Mouse (Mus musculus) midbrain, embryonic 15.5 days (tissue): ENCODE results near the gene Pa2g4. TPM values are rescaled to one million over a fixed set of nuclear protein-coding genes. Genes with fewer than 3 reads are reported as not detected.

Source experiments
- ATAC-seq: fragments of 200-750 bp; cut with Nextera tagmentation; replicated peaks from 2 replicates; pipeline ENCODE4 v1.8.0; 2017; ENCODE audit warnings: moderate TSS enrichment
- H3K27ac ChIP-seq: fragments of 300-500 bp; sonication (generic); 2 replicates; pipeline ENCODE4 v1.5.1; 2015; ENCODE audit warnings: mild to moderate bottlenecking, inconsistent platforms
- H3K27me3 ChIP-seq: fragments of 300-500 bp; sonication (generic); replicated peaks from 2 replicates; pipeline ENCODE4 v1.6.1; 2015; ENCODE audit warnings: inconsistent platforms
- H3K36me3 ChIP-seq: fragments of 300-500 bp; sonication (generic); replicated peaks from 2 replicates; pipeline ENCODE4 v1.6.1; 2015; ENCODE audit warnings: inconsistent platforms
- H3K4me1 ChIP-seq: fragments of 300-500 bp; sonication (generic); 2 replicates; pipeline ENCODE4 v1.6.1; 2015; ENCODE audit warnings: inconsistent platforms
- H3K4me2 ChIP-seq: fragments of 300-500 bp; sonication (generic); 2 replicates; pipeline ENCODE4 v1.6.1; 2015; ENCODE audit warnings: inconsistent platforms, mild to moderate bottlenecking, moderate library complexity
- H3K4me3 ChIP-seq: fragments of 300-500 bp; sonication (generic); 2 replicates; pipeline ENCODE4 v1.5.1; 2015; ENCODE audit warnings: mild to moderate bottlenecking, inconsistent platforms
- H3K9ac ChIP-seq: fragments of 300-500 bp; sonication (generic); 2 replicates; pipeline ENCODE4 v1.6.1; 2015; ENCODE audit warnings: mild to moderate bottlenecking, inconsistent platforms
- H3K9me3 ChIP-seq: fragments of 300-500 bp; sonication (generic); 2 replicates; pipeline ENCODE4 v1.6.1; 2016; ENCODE audit warnings: inconsistent platforms
- WGBS: fragments of 180-500 bp; shearing (Covaris S2); methylation state at CpG from one replicate; pipeline ENCODE4 v1.1.7; 2015; ENCODE audit warnings: mixed read lengths; 5-methylcytosine and 5-hydroxymethylcytosine counted together
- microRNA-seq: library from miRNA; unstranded; fragments of <30 nt; microRNA quantifications from one replicate; pipeline ENCODE4, GENCODE M21; 2016
- polyA plus RNA-seq: library from polyadenylated mRNA; unstranded; fragments of >200 nt; fragmentation: Nextera tagmentation; extraction: Ambion mirVana; gene quantifications from 2 replicates; pipeline ENCODE4 v1.2.1, GENCODE M21; 2015

The Pa2g4 gene
- polyA plus RNA-seq, 1 experiment from 2014 or later: 125 TPM

DNA sequence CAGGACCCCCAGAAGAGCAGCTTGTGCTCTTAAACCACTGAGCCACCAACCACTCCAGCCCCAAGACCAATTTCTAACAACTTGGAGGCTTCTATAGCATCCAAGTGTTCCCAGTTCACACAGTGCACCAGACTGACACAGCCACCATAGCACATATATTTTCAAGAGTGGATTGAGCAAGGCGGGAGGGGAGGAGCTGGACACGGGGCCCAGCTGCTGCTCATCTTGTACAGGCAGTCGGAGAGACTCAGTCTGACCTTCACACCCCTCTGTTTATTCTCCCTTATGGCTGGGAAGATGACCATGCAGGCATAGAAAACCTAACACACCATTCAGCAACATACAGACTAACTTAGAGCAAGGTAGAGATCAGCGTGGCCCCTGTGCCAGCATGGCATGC, 56.0 kb downstream of the Pa2g4 start:
- Histone ChIP-seq H3K9ac (no peak overlapping the region), H3K27ac (no peak overlapping the region), H3K4me1 (no peaks in the 10 kb centered on the region), H3K27me3 (no peaks in the 10 kb centered on the region), H3K4me3 (no peak overlapping the region), H3K36me3 (no peaks in the 10 kb centered on the region), H3K9me3 (no peaks in the 10 kb centered on the region), H3K4me2 (no peak overlapping the region)
- no peak for ATAC-seq
- 83% methylated on average over 4 of the region's 4 CpGs for WGBS

DNA sequence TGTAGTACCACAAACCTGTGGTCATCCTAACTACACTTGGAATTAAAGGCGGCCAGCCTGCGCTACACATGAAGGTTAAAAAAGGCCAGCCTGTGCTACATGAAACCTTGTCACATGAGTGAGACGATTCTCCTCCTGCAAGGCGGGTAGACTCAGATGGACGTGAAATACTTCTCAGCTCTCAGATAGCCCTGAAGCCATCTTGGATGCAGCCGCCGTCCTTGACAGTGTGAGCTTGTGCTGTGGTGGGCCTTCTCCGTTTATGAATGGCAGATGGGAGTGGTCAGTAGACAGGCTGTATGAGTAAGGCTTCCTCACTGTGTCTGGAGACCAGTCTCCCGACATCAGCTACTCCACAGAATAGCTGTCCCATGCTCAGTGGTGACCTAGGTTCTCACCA, 56.6 kb downstream of the Pa2g4 start:
- H3K9me3 ChIP-seq: no peaks in the 10 kb centered on the region
- 88% methylated on average over 9 of the region's 9 CpGs for WGBS
- no peak overlapping the region for H3K9ac ChIP-seq
- no peak overlapping the region for H3K27ac ChIP-seq
- no peaks in the 10 kb centered on the region for H3K36me3 ChIP-seq
- no peaks in the 10 kb centered on the region for H3K4me1 ChIP-seq
- ATAC-seq: no peak
- H3K4me3 ChIP-seq: no peak overlapping the region
- no peaks in the 10 kb centered on the region for H3K27me3 ChIP-seq
- no peak overlapping the region for H3K4me2 ChIP-seq

- H3K9me3 ChIP-seq: no peaks in the 10 kb centered on the region
- 84% methylated on average over 9 of the region's 9 CpGs for WGBS
- no peak overlapping the region for H3K4me3 ChIP-seq
- no peaks in the 10 kb centered on the region for H3K36me3 ChIP-seq
- ATAC-seq: no peak
- no peaks in the 10 kb centered on the region for H3K4me1 ChIP-seq
- no peak overlapping the region for H3K4me2 ChIP-seq
- no peak overlapping the region for H3K9ac ChIP-seq
- H3K27me3 ChIP-seq: no peaks in the 10 kb centered on the region
- no peak overlapping the region for H3K27ac ChIP-seq
Observed at GRCm38 (mm10) chr10:128508260-128508659, 57.5 kb downstream of the Pa2g4 start.

Small RNA genes lying within 50 kb of the gene (microRNA-seq; reads per million reads assigned to microRNA genes)
- gene Gm47275 (not detected), gene Mir6916 (not detected), gene Mir6917 (not detected)

Other genes starting within 250 kb of the Pa2g4 start
- gene Cnpy2, start 243.5 kb downstream of the Pa2g4 start, polyA plus RNA-seq: 194 and 204 TPM in 2 replicates
- gene Cs, start 228.3 kb downstream of the Pa2g4 start, polyA plus RNA-seq: 256 and 257 TPM in 2 replicates
- gene Coq10a, start 197.0 kb downstream of the Pa2g4 start, polyA plus RNA-seq: 42.6 and 44.2 TPM in 2 replicates
- 15.0 and 15.6 TPM in 2 replicates for gene Ankrd52, start 188.9 kb downstream of the Pa2g4 start, polyA plus RNA-seq
- not detected in 2 replicates for gene Slc39a5, start 164.8 kb downstream of the Pa2g4 start, polyA plus RNA-seq
- gene Nabp2, start 154.5 kb downstream of the Pa2g4 start, polyA plus RNA-seq: 146 and 147 TPM in 2 replicates
- gene Rnf41, start 154.3 kb downstream of the Pa2g4 start, polyA plus RNA-seq: 105 and 107 TPM in 2 replicates
- gene Smarcc2, start 106.7 kb downstream of the Pa2g4 start, polyA plus RNA-seq: 201 and 209 TPM in 2 replicates
- gene Myl6, start 71.8 kb downstream of the Pa2g4 start, polyA plus RNA-seq: 892 and 955 TPM in 2 replicates
- 5.4 and 5.7 TPM in 2 replicates for gene Myl6b, start 67.3 kb downstream of the Pa2g4 start, polyA plus RNA-seq
- 10.5 and 11.1 TPM in 2 replicates for gene Esyt1, start 40.1 kb downstream of the Pa2g4 start, polyA plus RNA-seq
- 20.8 and 22.7 TPM in 2 replicates for gene Zc3h10, start 18.2 kb downstream of the Pa2g4 start, polyA plus RNA-seq
- 2,126 and 2,161 TPM in 2 replicates for gene Rpl41, start 16.7 kb downstream of the Pa2g4 start, polyA plus RNA-seq
- 0.42 and 0.56 TPM in 2 replicates for gene Erbb3, start 23.7 kb upstream of the Pa2g4 start, polyA plus RNA-seq
- gene Rps26, start 60.8 kb upstream of the Pa2g4 start, polyA plus RNA-seq: 322 and 332 TPM in 2 replicates
- gene Ikzf4, start 80.0 kb upstream of the Pa2g4 start, polyA plus RNA-seq: 23.0 and 23.1 TPM in 2 replicates
- 14.3 and 16.7 TPM in 2 replicates for gene Suox, start 108.1 kb upstream of the Pa2g4 start, polyA plus RNA-seq
- 122 and 123 TPM in 2 replicates for gene Rab5b, start 130.3 kb upstream of the Pa2g4 start, polyA plus RNA-seq
- gene Pmel, start 138.2 kb upstream of the Pa2g4 start, polyA plus RNA-seq: 0.54 and 0.88 TPM in 2 replicates
- 15.1 and 18.6 TPM in 2 replicates for gene Cdk2, start 139.0 kb upstream of the Pa2g4 start, polyA plus RNA-seq
- 7.6 and 7.8 TPM in 2 replicates for gene Dgka, start 178.9 kb upstream of the Pa2g4 start, polyA plus RNA-seq
- 45.8 and 47.6 TPM in 2 replicates for gene Pym1, start 181.9 kb upstream of the Pa2g4 start, polyA plus RNA-seq
- gene Mmp19, start 224.9 kb upstream of the Pa2g4 start, polyA plus RNA-seq: 0.58 and 0.79 TPM in 2 replicates
- gene Dnajc14, start 238.1 kb upstream of the Pa2g4 start, polyA plus RNA-seq: 59.4 and 60.8 TPM in 2 replicates
- 16.0 and 17.6 TPM in 2 replicates for gene Tmem198b, start 238.4 kb upstream of the Pa2g4 start, polyA plus RNA-seq